Mouse (Mus musculus) kidney, postnatal 0 days (tissue): ENCODE results near the gene Igsf23. TPM values are rescaled to one million over a fixed set of nuclear protein-coding genes. Genes with fewer than 3 reads are reported as not detected.
"Not testable (repeated sequence)": the region's sequence is repeated elsewhere in the genome, so short reads cannot be mapped to it uniquely, and the experiment has no call there.

Experiments used
- ATAC-seq: fragments of 200-750 bp; cut with Nextera tagmentation; replicated peaks from 2 replicates; pipeline ENCODE4 v1.8.0; 2017; ENCODE audit warnings: low read depth, moderate number of reproducible peaks, moderate TSS enrichment, moderate library complexity; ENCODE audit not compliant: low FRiP score
- DNase-seq: peaks from one replicate; pipeline ENCODE4 v3.0.0-alpha.2; 2016; ENCODE audit warnings: low spot score
- H3K27ac ChIP-seq: fragments of 300-500 bp; sonication (generic); 2 replicates; pipeline ENCODE4 v1.5.1; 2014; ENCODE audit warnings: mild to moderate bottlenecking
- H3K27me3 ChIP-seq: fragments of 300-500 bp; sonication (generic); 2 replicates; pipeline ENCODE4 v1.6.1; 2014; ENCODE audit warnings: low read length, mixed read lengths; ENCODE audit not compliant: insufficient read depth
- H3K36me3 ChIP-seq: fragments of 300-500 bp; sonication (generic); 2 replicates; pipeline ENCODE4 v1.6.1; 2014; ENCODE audit warnings: low read length, mixed read lengths; ENCODE audit not compliant: insufficient read depth
- H3K4me1 ChIP-seq: fragments of 300-500 bp; sonication (generic); replicated peaks from 2 replicates; pipeline ENCODE4 v1.6.1; 2014; ENCODE audit warnings: antibody characterized with exemption, low read length, mixed read lengths; ENCODE audit not compliant: insufficient read depth
- H3K4me2 ChIP-seq: fragments of 300-500 bp; sonication (generic); 2 replicates; pipeline ENCODE4 v1.6.1; 2014; ENCODE audit warnings: mild to moderate bottlenecking, low read length, moderate library complexity, mixed read lengths
- H3K4me3 ChIP-seq: fragments of 300-500 bp; sonication (generic); replicated peaks from 2 replicates; pipeline ENCODE4 v1.5.1; 2014; ENCODE audit warnings: low read depth, low read length
- H3K9ac ChIP-seq: fragments of 300-500 bp; sonication (generic); 2 replicates; pipeline ENCODE4 v1.6.1; 2014; ENCODE audit warnings: low read depth, low read length
- H3K9me3 ChIP-seq: fragments of 300-500 bp; sonication (generic); replicated peaks from 2 replicates; pipeline ENCODE4 v1.6.1; 2016; ENCODE audit warnings: low read length, inconsistent platforms, mixed read lengths
- CTCF ChIP-seq: IDR thresholded peaks from 2 replicates; pipeline ENCODE4 v1.5.1; 2016; ENCODE audit warnings: antibody characterized with exemption, low read depth, mild to moderate bottlenecking, moderate library complexity
- WGBS: fragments of 180-500 bp; shearing (Covaris S2); extraction: QIAGEN DNeasy Blood & Tissue Kit; methylation state at CpG from one replicate; pipeline ENCODE4 v1.1.7; 2014; 5-methylcytosine and 5-hydroxymethylcytosine counted together
- polyA plus RNA-seq: library from polyadenylated mRNA; unstranded; fragments of >200 nt; fragmentation: Nextera tagmentation; extraction: Ambion mirVana; gene quantifications from 2 replicates; pipeline ENCODE4 v1.2.1, GENCODE M21; 2015

Igsf23 gene
- polyA plus RNA-seq, 1 experiment from 2014 or later, result 0.13 TPM

DNA sequence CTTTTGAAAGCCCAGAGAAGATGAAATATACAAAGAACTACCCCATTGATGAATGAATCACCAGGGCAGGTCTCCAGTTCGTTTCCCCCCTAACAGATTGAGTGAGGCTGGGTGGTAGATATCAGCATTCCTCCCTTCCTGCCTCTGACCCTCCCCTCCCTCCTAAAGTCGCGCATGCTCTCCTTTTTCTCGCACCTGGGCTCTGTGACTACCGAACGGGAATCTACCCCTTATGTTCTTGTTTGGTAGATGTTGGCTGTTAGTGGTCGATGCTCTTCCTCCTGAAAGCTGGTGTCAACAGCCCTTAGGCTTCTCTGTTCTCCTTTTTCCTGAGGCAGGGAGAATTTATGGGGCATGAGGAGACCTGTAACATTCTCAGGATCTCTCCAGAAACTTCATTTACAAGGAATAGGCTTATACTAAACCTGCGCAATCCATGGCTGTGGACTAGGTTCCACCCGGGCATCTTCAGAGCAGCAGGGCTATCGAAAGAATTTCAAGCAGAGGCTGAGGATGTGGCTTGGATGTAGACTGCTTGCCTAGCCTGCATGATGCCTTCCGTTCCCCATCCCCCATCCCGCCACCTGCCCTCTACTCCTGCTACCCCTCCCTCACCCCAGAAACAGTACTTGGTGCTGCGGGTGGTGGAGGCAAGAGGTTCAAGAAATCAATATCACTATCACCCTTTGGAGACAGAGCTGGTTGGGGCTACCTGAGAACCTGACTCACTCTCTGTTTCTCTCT, 18.3 kb downstream of the Igsf23 start:
- Histone ChIP-seq H3K4me2 (no peak overlapping the region), H3K27ac (no peak overlapping the region), H3K36me3 (no peaks in the 10 kb centered on the region), H3K9me3 (no peaks in the 10 kb centered on the region), H3K27me3 (no peaks in the 10 kb centered on the region), H3K9ac (no peak overlapping the region), H3K4me3 (no peak overlapping the region), H3K4me1 (peaks cover 10% of the 10 kb centered on the region)
- no peak for DNase-seq
- TF ChIP-seq CTCF, result no peak
- ATAC-seq, result no peak
- WGBS, result 26% methylated on average over 13 of the region's 13 CpGs

GRCm38 (mm10) chr7:19930481-19930880, 20.1 kb downstream of the Igsf23 start:
- not testable (repeated sequence) for H3K9ac ChIP-seq, H3K4me1 ChIP-seq, H3K36me3 ChIP-seq, H3K4me3 ChIP-seq, H3K9me3 ChIP-seq, H3K27ac ChIP-seq, H3K4me2 ChIP-seq, DNase-seq, ATAC-seq, H3K27me3 ChIP-seq
- 82% methylated on average over 6 of the region's 6 CpGs for WGBS

GRCm38 (mm10) chr7:19928486-19928885, 22.1 kb downstream of the Igsf23 start:
- Histone ChIP-seq H3K9me3 (no peaks in the 10 kb centered on the region), H3K27me3 (no peaks in the 10 kb centered on the region), H3K36me3 (no peaks in the 10 kb centered on the region), H3K27ac (no peak overlapping the region), H3K9ac (no peak overlapping the region), H3K4me1 (peaks cover 8% of the 10 kb centered on the region), H3K4me3 (no peak overlapping the region), H3K4me2 (no peak overlapping the region)
- ATAC-seq (no peak), DNase-seq (no peak)
- TF ChIP-seq CTCF, result no peak
- 48% methylated on average over 5 of the region's 5 CpGs for WGBS

DNA sequence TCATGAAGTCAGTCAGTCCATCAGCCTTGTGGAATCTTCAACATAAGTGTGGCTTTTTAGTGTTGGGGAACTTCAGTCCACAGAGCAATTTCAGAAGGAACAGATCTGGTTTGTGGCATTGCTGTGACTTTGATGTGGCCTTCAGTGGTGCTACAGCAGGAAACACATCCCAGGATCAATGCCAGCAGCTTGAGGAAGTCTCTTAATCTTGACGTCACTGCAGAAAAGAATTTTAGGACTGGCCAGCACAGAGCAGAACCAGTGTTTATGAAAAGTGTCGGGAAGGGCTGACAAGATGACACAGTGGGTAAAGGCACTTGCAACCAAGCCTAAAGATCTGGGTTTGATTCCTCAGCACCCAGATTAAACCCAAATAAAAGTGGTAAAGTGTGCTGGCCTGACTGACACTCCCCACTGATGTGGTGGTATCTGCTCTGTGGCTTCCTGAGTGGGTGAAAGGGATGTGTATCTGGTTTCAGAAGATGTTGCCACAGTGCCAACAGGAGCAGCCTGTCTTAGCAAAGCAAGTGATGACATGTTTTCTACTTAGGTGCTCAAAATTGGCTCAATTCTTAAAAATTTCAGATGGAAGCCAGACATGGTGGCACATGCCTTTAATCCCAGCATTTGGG, 23.6 kb downstream of the Igsf23 start:
- no peak overlapping the region for H3K9ac ChIP-seq
- H3K27me3 ChIP-seq, result no peaks in the 10 kb centered on the region
- no peak overlapping the region for H3K4me2 ChIP-seq
- no peak for ATAC-seq
- TF ChIP-seq CTCF, result no peak
- H3K9me3 ChIP-seq, result no peaks in the 10 kb centered on the region
- H3K4me3 ChIP-seq, result no peak overlapping the region
- H3K27ac ChIP-seq, result no peak overlapping the region
- no peak for DNase-seq
- H3K4me1 ChIP-seq, result 0 out of 2 replicates have a peak, but pooled peaks cover 3% of the 10 kb centered on the region
- WGBS, result 51% methylated on average over 2 of the region's 2 CpGs
- no peaks in the 10 kb centered on the region for H3K36me3 ChIP-seq

- ATAC-seq (no peak), DNase-seq (no peak)
- H3K27ac ChIP-seq, result no peak overlapping the region
- H3K4me1 ChIP-seq, result 0 out of 2 replicates have a peak, but pooled peaks cover 5% of the 10 kb centered on the region
- H3K27me3 ChIP-seq, result no peaks in the 10 kb centered on the region
- no peaks in the 10 kb centered on the region for H3K36me3 ChIP-seq
- 69% methylated on average over 1 of the region's 1 CpGs for WGBS
- no peak overlapping the region for H3K4me2 ChIP-seq
- H3K9ac ChIP-seq, result no peak overlapping the region
- TF ChIP-seq CTCF, result no peak
- H3K9me3 ChIP-seq, result no peaks in the 10 kb centered on the region
- H3K4me3 ChIP-seq, result no peak overlapping the region
Measured at GRCm38 (mm10) chr7:19925376-19925775, 25.2 kb downstream of the Igsf23 start.

- H3K4me1 ChIP-seq, result 0 out of 2 replicates have a peak, but pooled peaks cover 12% of the 10 kb centered on the region
- H3K9me3 ChIP-seq, result no peaks in the 10 kb centered on the region
- no peak overlapping the region for H3K9ac ChIP-seq
- no peak overlapping the region for H3K27ac ChIP-seq
- H3K27me3 ChIP-seq, result no peaks in the 10 kb centered on the region
- no peak overlapping the region for H3K4me2 ChIP-seq
- DNase-seq (no peak), ATAC-seq (no peak)
- TF ChIP-seq CTCF, result no peak
- no peak overlapping the region for H3K4me3 ChIP-seq
- H3K36me3 ChIP-seq, result no peaks in the 10 kb centered on the region
- 9% methylated on average over 10 of the region's 15 CpGs for WGBS
Measured at GRCm38 (mm10) chr7:19923797-19924196, 26.8 kb downstream of the Igsf23 start.
